Comparison of ENCODE assay signal across 9 mouse cellular contexts in the genomic region with DNA sequence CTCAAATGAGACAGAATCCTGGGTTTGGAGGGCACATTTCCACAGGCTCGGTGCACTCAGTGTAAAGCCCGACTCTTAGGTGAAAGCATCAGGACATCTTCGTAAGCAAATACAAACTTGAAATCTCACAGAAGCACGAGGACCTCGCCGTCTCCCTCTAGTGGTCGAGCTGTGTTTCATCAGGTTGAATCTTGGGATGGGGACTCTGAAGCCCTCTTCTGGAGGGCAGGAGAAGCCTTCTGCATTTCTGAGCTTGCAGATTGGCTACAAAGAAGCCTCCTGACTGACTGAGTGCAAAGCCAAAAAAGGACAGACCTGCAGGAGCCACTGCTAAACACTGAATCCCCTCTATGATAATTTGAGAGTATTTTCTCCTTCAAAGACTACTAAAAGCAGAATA. TPM values are rescaled to one million over a fixed set of nuclear protein-coding genes. Genes with fewer than 3 reads are reported as not detected.
DNase-seq lines count a peak whose midpoint lies in the region; ATAC-seq and TF ChIP-seq lines count a peak whose summit lies in the region.
"Had no signal": no experiment of that assay in that cellular context is flagged by ENCODE, and none has a peak within 500 bp of the region (broad histone marks: within the 10 kb centered on the region; RNA-seq: fewer than 3 reads in every experiment).

No protein-coding gene starts in this region.

- no peak for ATAC-seq in kidney, postnatal 0 days (replicated peaks; ENCODE audit: low FRiP score, low read depth)
- ATAC-seq in liver, embryonic 11.5 days (replicated peaks; ENCODE audit: low FRiP score), result no peak

- no peaks in the 10 kb centered on the region for H3K36me3 ChIP-seq in kidney, postnatal 0 days (ENCODE audit: insufficient read depth, low read length)
- H3K36me3 ChIP-seq in liver, embryonic 11.5 days (ENCODE audit: control insufficient read depth, insufficient read depth, low read length), result no peaks in the 10 kb centered on the region
- H3K36me3 ChIP-seq: heart, embryonic 15.5 days had no signal

- peak; percentile 91 for TF ChIP-seq CTCF in cerebellum, adult 2 months (IDR thresholded peaks at IDR 0.05; ENCODE audit: borderline replicate concordance, insufficient read depth, low read depth, low read length)
- peak; percentile 99 for TF ChIP-seq CTCF in kidney, postnatal 0 days (IDR thresholded peaks at IDR 0.05; ENCODE audit: low read depth)

- H3K27me3 ChIP-seq in cerebellum, adult 2 months (ENCODE audit: control insufficient read depth, insufficient read depth, low read length), result no peaks in the 10 kb centered on the region
- H3K27me3 ChIP-seq in kidney, postnatal 0 days (ENCODE audit: insufficient read depth, low read length), result no peaks in the 10 kb centered on the region
- no peaks in the 10 kb centered on the region for H3K27me3 ChIP-seq in liver, embryonic 11.5 days (replicated peaks; ENCODE audit: control insufficient read depth, insufficient read depth, low read length)
- H3K27me3 ChIP-seq: heart, embryonic 15.5 days had no signal

- no peak overlapping the region for H3K9ac ChIP-seq in kidney, postnatal 0 days (ENCODE audit: low read depth, low read length)
- no peak overlapping the region for H3K9ac ChIP-seq in liver, embryonic 11.5 days (ENCODE audit: low read depth, low read length)
- H3K9ac ChIP-seq: heart, embryonic 15.5 days had no signal

- no peaks in the 10 kb centered on the region for H3K9me3 ChIP-seq in kidney, postnatal 0 days (replicated peaks; ENCODE audit: low read length)
- no peaks in the 10 kb centered on the region for H3K9me3 ChIP-seq in liver, embryonic 11.5 days (ENCODE audit: control insufficient read depth, low read length)
- H3K9me3 ChIP-seq: heart, embryonic 15.5 days had no signal

- DNase-seq in 3T3-L1 (ENCODE audit: low read depth, low spot score) (peak; percentile 82), MEL-GATA-1-ER (ENCODE audit: extremely low read depth, low read depth) (peak; percentile 68)
- DNase-seq in cerebellum, adult 2 months, result peak; percentile 64 to 66
- DNase-seq in frontal cortex, adult 2 months (ENCODE audit: extremely low spot score in 1 of 2, low spot score in 1 of 2), result peak; percentile 29 to 76
- DNase-seq in kidney, postnatal 0 days (ENCODE audit: low spot score), result peak; percentile 92
- peak; percentile 46 for DNase-seq in liver, embryonic 11.5 days (ENCODE audit: low spot score)
- peak; percentile 65 for DNase-seq in ovary, postnatal 36 days (ENCODE audit: low spot score)
- peak; percentile 78 for DNase-seq in thymus, postnatal 14 days

- TF ChIP-seq POLR2A in cerebellum, adult 2 months (IDR thresholded peaks at IDR 0.05; ENCODE audit: borderline replicate concordance, insufficient read depth, low read length), result no peak

- H3K4me2 ChIP-seq in kidney, postnatal 0 days (ENCODE audit: low read length), result no peak overlapping the region
- no peak overlapping the region for H3K4me2 ChIP-seq in liver, embryonic 11.5 days
- H3K4me2 ChIP-seq: heart, embryonic 15.5 days had no signal

- WGBS in cerebellum, adult 2 months, result 3% methylated on average over 7 of the region's 7 CpGs
- WGBS in kidney, postnatal 0 days, result 5% methylated on average over 7 of the region's 7 CpGs
- WGBS in liver, embryonic 11.5 days, result 9% methylated on average over 7 of the region's 7 CpGs

- no peak overlapping the region for H3K27ac ChIP-seq in cerebellum, adult 2 months (ENCODE audit: insufficient read depth, low read length)
- H3K27ac ChIP-seq in kidney, postnatal 0 days, result no peak overlapping the region
- no peak overlapping the region for H3K27ac ChIP-seq in liver, embryonic 11.5 days (ENCODE audit: low read depth, low read length)
- H3K27ac ChIP-seq: heart, embryonic 15.5 days had no signal

- no peak overlapping the region for H3K4me3 ChIP-seq in cerebellum, adult 2 months (replicated peaks; ENCODE audit: insufficient read depth, low read depth, low read length)
- no peak overlapping the region for H3K4me3 ChIP-seq in kidney, postnatal 0 days (replicated peaks; ENCODE audit: low read depth, low read length)
- no peak overlapping the region for H3K4me3 ChIP-seq in liver, embryonic 11.5 days (ENCODE audit: low read depth, low read length)
- H3K4me3 ChIP-seq: heart, embryonic 15.5 days had no signal

- H3K4me1 ChIP-seq in cerebellum, adult 2 months (ENCODE audit: control insufficient read depth, insufficient read depth, low read length), result no peaks in the 10 kb centered on the region
- H3K4me1 ChIP-seq in kidney, postnatal 0 days (replicated peaks; ENCODE audit: insufficient read depth, low read length), result no peaks in the 10 kb centered on the region
- no peaks in the 10 kb centered on the region for H3K4me1 ChIP-seq in liver, embryonic 11.5 days (replicated peaks; ENCODE audit: control insufficient read depth, insufficient read depth, low read length)
- H3K4me1 ChIP-seq: heart, embryonic 15.5 days had no signal

RNA-seq across cellular contexts. Expression of gene Tmem252, which starts 39.2 kb away (rescaled TPM):
- polyA plus RNA-seq in cerebellum, adult 2 months (2012; rRNA removed), result 0.26 and 0.40 TPM in 2 replicates
- polyA plus RNA-seq in frontal cortex, adult 2 months (2012; rRNA removed), result 0.34 and 0.44 TPM in 2 replicates
- polyA plus RNA-seq in kidney, postnatal 0 days (2015; fragmentation: Nextera tagmentation; extraction: Ambion mirVana), result 17.5 and 21.5 TPM in 2 replicates
- 1.0 and 1.3 TPM in 2 replicates for polyA plus RNA-seq in liver, embryonic 11.5 days (2014; fragmentation: Nextera tagmentation; extraction: Ambion mirVana)
